Mouse (Mus musculus) kidney, embryonic 16.5 days (tissue): Measurements from ENCODE around the gene Epb41l1. TPM values are rescaled to one million over a fixed set of nuclear protein-coding genes. Genes with fewer than 3 reads are reported as not detected.
A peak's percentile ranks its signal among the peaks of the same experiment; 100 is the strongest.
"Not testable (repeated sequence)": the region's sequence is repeated elsewhere in the genome, so short reads cannot be mapped to it uniquely, and the experiment has no call there.

ENCODE experiments used
- ATAC-seq: fragments of 200-750 bp; cut with Nextera tagmentation; 2 replicates; pipeline ENCODE4 v1.8.0; 2017; ENCODE audit warnings: moderate TSS enrichment; ENCODE audit not compliant: low FRiP score, low TSS enrichment
- H3K27ac ChIP-seq: fragments of 300-500 bp; sonication (generic); 2 replicates; pipeline ENCODE4 v1.5.1; 2014; ENCODE audit warnings: low read length
- H3K27me3 ChIP-seq: fragments of 300-500 bp; sonication (generic); 2 replicates; pipeline ENCODE4 v1.6.1; 2014; ENCODE audit warnings: low read length, control low read depth, mixed read lengths; ENCODE audit not compliant: insufficient read depth
- H3K36me3 ChIP-seq: fragments of 300-500 bp; sonication (generic); 2 replicates; pipeline ENCODE4 v1.6.1; 2014; ENCODE audit warnings: low read length, control low read depth, mixed read lengths; ENCODE audit not compliant: insufficient read depth
- H3K4me1 ChIP-seq: fragments of 300-500 bp; sonication (generic); 2 replicates; pipeline ENCODE4 v1.6.1; 2014; ENCODE audit warnings: low read length, control low read depth, mixed read lengths; ENCODE audit not compliant: insufficient read depth
- H3K4me2 ChIP-seq: fragments of 300-500 bp; sonication (generic); replicated peaks from 2 replicates; pipeline ENCODE4 v1.6.1; 2014; ENCODE audit warnings: low read depth, low read length
- H3K4me3 ChIP-seq: fragments of 300-500 bp; sonication (generic); 2 replicates; pipeline ENCODE4 v1.5.1; 2014; ENCODE audit warnings: mild to moderate bottlenecking, low read length
- H3K9ac ChIP-seq: fragments of 300-500 bp; sonication (generic); replicated peaks from 2 replicates; pipeline ENCODE4 v1.6.1; 2014; ENCODE audit warnings: low read length
- H3K9me3 ChIP-seq: fragments of 300-500 bp; sonication (generic); 2 replicates; pipeline ENCODE4 v1.6.1; 2016; ENCODE audit warnings: low read length, control low read depth
- WGBS: fragments of 180-500 bp; shearing (Covaris S2); extraction: QIAGEN DNeasy Blood & Tissue Kit; methylation state at CpG from one replicate; pipeline ENCODE4 v1.1.7; 2014; 5-methylcytosine and 5-hydroxymethylcytosine counted together
- polyA plus RNA-seq: library from polyadenylated mRNA; unstranded; fragments of >200 nt; fragmentation: Nextera tagmentation; extraction: Ambion mirVana; gene quantifications from 2 replicates; pipeline ENCODE4 v1.2.1, GENCODE M21; 2015

Epb41l1 gene
- polyA plus RNA-seq, 1 experiment from 2014 or later = 2.1 TPM

DNA sequence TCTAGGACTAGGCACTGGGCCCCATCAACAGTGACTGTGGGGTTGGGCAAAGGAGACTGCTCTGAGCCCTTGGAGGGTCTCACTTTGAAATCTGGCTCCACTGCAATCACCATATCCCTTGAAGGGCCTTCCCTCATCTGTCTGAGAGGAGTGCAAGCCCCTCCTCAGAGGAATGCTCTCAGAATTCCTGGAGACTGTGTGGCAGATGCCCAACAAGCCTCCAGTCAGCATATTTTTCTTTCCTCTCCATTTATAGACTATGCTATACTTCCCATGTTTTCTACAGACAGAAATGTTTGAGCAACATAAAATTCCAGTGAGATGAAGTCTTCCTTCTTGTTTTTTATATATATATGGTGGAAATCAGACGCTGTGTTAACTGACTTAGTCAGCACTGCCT is 21.2 kb upstream of the Epb41l1 start:
- Histone ChIP-seq H3K9ac (no peak overlapping the region), H3K27ac (no peak overlapping the region), H3K27me3 (no peaks in the 10 kb centered on the region), H3K36me3 (no peaks in the 10 kb centered on the region), H3K4me1 (peaks cover 5% of the 10 kb centered on the region; the same call in 1 of the 2 replicates), H3K9me3 (no peaks in the 10 kb centered on the region), H3K4me3 (no peak overlapping the region), H3K4me2 (no peak overlapping the region)
- ATAC-seq = no peak
- 56% methylated on average over 1 of the region's 1 CpGs for WGBS

DNA sequence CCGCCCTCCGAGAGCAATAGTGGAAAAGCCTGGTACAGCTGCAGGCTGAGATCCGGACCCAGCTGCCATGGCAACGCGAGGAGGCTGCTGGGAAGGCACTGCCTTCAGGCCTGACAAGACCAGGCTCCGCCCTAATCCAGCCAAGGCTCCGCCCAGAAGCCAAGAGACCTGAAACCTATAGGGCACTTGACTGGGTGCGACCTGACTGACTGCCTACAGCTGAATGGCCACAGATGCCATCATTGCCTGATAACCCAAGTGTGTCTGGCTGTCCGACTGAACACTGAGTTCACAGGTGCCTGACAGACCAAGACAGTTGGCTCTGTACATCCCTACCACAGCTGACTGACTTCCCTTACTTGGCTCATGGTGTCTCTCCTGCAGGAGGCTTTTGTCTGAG is 19.4 kb upstream of the Epb41l1 start:
- Histone ChIP-seq H3K4me3 (no peak overlapping the region; the same call in 1 of the 2 replicates), H3K27ac (no peak overlapping the region), H3K27me3 (no peaks in the 10 kb centered on the region), H3K9ac (no peak overlapping the region), H3K4me2 (peak overlapping the region; percentile 25), H3K36me3 (no peaks in the 10 kb centered on the region), H3K9me3 (no peaks in the 10 kb centered on the region), H3K4me1 (peaks cover 5% of the 10 kb centered on the region; the same call in 1 of the 2 replicates)
- WGBS = 4% methylated on average over 9 of the region's 9 CpGs
- ATAC-seq = peak; percentile 88

DNA sequence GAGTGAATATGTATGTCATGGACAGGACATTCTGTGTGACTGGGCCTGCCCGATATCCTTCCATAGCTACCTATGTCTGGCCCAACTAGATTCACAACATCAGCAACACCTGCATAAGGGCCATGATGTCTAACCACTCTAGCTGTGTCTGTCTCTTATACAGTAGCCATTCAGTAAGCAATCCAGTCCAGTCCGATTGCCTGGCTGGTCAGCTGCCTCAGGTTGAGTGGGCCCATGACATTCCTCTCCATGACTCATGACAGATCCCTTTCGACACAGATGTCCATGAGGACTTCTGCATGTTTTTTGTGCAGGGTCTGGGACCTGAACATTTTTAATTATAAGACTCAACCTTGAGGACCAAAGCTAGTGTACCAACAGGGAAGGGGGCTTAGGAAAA is 18.7 kb upstream of the Epb41l1 start:
- Histone ChIP-seq H3K9ac (no peak overlapping the region), H3K27ac (no peak overlapping the region), H3K4me2 (no peak overlapping the region), H3K4me1 (peaks cover 5% of the 10 kb centered on the region; the same call in 1 of the 2 replicates), H3K4me3 (no peak overlapping the region), H3K36me3 (no peaks in the 10 kb centered on the region), H3K9me3 (no peaks in the 10 kb centered on the region), H3K27me3 (no peaks in the 10 kb centered on the region)
- 87% methylated on average over 3 of the region's 3 CpGs for WGBS
- no peak; the same call in 1 of the 2 replicates for ATAC-seq

DNA sequence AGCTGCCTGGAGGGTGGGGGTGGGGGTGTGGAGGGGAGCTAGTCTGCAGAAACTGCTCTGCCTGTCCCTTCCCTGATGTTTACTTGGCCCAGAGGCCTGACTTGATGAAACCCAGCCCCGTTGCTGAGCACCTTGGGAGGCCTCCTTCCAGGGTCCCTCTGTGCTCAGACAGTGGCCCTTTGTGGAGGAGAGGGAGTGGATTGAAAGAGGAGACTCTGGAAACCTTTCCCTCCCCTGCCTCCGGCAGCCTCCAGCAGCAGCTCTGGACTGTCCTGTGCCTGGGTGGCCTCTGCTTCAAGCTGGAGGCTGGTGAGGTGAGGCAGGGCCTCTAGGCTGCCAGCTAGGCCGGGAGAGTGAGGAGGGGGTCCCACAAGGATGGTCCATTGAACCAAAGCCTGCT is 13.7 kb upstream of the Epb41l1 start:
- Histone ChIP-seq H3K27ac (no peak overlapping the region), H3K4me1 (no peaks in the 10 kb centered on the region), H3K27me3 (no peaks in the 10 kb centered on the region), H3K36me3 (no peaks in the 10 kb centered on the region), H3K4me3 (no peak overlapping the region), H3K9me3 (no peaks in the 10 kb centered on the region), H3K9ac (no peak overlapping the region; the same call in 1 of the 2 replicates), H3K4me2 (no peak overlapping the region)
- peak; percentile 59; the same call in 1 of the 2 replicates for ATAC-seq
- 13% methylated on average over 3 of the region's 3 CpGs for WGBS

DNA sequence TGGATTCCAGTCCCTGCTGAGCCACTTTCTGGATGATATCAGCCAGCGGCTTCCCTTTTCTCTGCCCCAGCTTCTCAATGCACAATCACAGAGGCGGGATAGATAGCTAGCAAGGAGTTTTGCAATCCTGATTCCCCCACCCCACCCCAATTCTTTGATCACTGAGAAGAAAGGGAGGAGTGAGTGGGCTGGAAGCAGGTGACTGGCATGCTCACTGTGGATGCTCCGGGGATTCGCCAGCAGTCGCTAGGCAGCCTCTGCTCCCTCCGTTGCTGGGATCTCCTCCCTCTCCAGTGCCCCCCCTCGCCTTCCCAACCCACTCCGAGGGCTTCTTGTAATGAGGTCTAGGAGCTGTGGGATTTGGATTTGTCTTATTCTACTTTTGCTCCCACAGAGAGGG is 12.5 kb upstream of the Epb41l1 start:
- no peak overlapping the region for H3K9ac ChIP-seq
- ATAC-seq = no peak
- 39% methylated on average over 8 of the region's 8 CpGs for WGBS

DNA sequence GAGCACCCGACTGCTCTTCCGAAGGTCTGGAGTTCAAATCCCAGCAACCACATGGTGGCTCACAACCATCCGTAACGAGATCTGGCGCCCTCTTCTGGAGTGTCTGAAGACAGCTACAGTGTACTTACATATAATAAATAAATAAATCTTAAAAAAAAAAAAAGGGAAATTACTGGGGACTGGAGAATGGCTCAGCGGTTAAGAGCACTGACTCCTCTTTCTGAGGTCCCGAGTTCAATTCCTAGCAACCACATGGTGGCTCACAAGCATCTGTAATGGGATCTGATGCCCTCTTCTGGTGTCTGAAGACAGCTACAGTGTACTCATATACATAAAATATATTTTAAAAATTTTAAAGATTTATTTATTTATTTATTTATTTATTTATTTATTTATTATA is 9.4 kb upstream of the Epb41l1 start:
- not testable (repeated sequence) for ATAC-seq, H3K36me3 ChIP-seq

More for the DNA sequence above, 12.5 kb upstream of the Epb41l1 start:
- H3K4me2 ChIP-seq = no peak overlapping the region
- H3K4me1 ChIP-seq = no peaks in the 10 kb centered on the region
- H3K9me3 ChIP-seq = no peaks in the 10 kb centered on the region
- H3K36me3 ChIP-seq = no peaks in the 10 kb centered on the region
- H3K27me3 ChIP-seq = no peaks in the 10 kb centered on the region
- no peak overlapping the region for H3K27ac ChIP-seq
- no peak overlapping the region for H3K4me3 ChIP-seq

DNA sequence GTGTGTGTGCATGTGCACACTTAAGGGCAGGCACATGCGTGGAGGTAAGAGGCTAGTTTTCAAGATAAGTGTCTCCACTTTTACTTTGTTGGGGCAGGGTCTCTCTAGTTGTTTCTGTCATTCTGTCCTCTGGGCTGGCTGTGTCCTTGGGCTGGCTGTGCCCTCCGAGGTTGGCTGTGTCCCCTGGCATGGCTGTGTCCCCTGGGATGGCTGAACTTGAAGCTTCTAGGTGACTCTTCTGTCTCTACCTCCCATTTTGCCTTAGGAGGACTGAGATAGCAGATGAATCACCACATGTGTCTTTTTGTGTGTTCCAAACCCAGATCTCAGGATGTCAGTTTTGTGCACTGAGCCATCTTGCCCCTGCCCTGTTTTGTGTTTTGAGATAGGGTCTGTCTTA is 5.7 kb upstream of the Epb41l1 start:
- WGBS = 66% methylated on average over 2 of the region's 2 CpGs
- Histone ChIP-seq H3K4me1 (0 out of 2 replicates have a peak, but pooled peaks cover under 1% of the 10 kb centered on the region), H3K9me3 (no peaks in the 10 kb centered on the region), H3K4me3 (no peak overlapping the region), H3K27ac (no peak overlapping the region), H3K27me3 (peaks cover 14% of the 10 kb centered on the region), H3K4me2 (no peak overlapping the region), H3K36me3 (no peaks in the 10 kb centered on the region), H3K9ac (no peak overlapping the region)
- ATAC-seq = no peak

More for the DNA sequence above, 9.4 kb upstream of the Epb41l1 start:
- H3K27me3 ChIP-seq, H3K9me3 ChIP-seq, H3K4me3 ChIP-seq, H3K4me2 ChIP-seq, H3K9ac ChIP-seq, H3K27ac ChIP-seq, H3K4me1 ChIP-seq: not testable (repeated sequence)
- 93% methylated on average over 4 of the region's 7 CpGs for WGBS

DNA sequence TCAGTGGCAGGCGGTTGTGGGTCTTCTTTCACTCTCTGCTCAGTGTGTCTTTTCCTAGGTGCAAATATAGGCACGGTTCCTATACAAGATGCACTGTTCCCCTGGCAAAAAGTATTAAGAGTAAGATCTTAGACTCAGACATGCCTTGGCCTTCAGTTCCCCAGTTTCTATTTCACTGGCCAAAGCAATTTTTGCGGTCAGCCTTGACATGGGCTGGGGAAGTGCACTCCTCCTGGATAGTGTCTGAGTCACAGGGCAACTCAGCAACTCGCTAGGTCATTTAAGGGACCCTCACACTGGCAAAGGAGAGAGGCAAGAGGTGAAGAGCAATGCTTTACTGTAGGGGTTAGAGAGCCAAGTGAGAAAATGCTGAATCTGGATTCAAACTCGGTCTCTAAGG is 5.0 kb upstream of the Epb41l1 start:
- peaks cover 18% of the 10 kb centered on the region for H3K27me3 ChIP-seq
- no peaks in the 10 kb centered on the region for H3K9me3 ChIP-seq
- H3K36me3 ChIP-seq = no peaks in the 10 kb centered on the region
- WGBS = 76% methylated on average over 5 of the region's 5 CpGs
- no peak overlapping the region for H3K4me2 ChIP-seq
- peaks cover 7% of the 10 kb centered on the region for H3K4me1 ChIP-seq
- H3K9ac ChIP-seq = no peak overlapping the region
- H3K27ac ChIP-seq = no peak overlapping the region
- no peak for ATAC-seq
- H3K4me3 ChIP-seq = no peak overlapping the region

DNA sequence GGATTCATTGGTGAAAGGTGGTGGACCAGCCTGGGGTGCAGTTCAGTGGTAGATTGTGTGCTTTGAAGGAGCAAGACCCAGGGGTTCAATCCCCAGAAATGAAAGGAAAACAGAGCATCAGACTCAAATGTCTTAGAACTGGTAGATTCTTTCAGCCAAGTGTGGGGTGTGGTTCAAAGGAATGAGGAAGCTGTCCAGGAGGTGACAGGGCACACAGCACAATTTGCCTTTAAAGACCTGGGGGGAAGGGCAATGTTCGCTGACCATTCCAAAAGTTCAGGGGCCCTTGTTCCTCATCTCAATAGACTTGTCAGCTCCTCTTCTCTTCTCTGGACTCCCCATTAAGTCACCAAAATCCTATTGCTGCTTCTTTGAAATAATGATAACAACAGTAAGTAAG is 3.5 kb upstream of the Epb41l1 start:
- H3K4me3 ChIP-seq = no peak overlapping the region
- 24% methylated on average over 1 of the region's 1 CpGs for WGBS
- ATAC-seq = no peak
- H3K4me1 ChIP-seq = peaks cover 16% of the 10 kb centered on the region
- H3K9ac ChIP-seq = no peak overlapping the region
- H3K27ac ChIP-seq = no peak overlapping the region
- peaks cover 34% of the 10 kb centered on the region for H3K27me3 ChIP-seq
- no peaks in the 10 kb centered on the region for H3K36me3 ChIP-seq
- no peak overlapping the region for H3K4me2 ChIP-seq
- no peaks in the 10 kb centered on the region for H3K9me3 ChIP-seq

DNA sequence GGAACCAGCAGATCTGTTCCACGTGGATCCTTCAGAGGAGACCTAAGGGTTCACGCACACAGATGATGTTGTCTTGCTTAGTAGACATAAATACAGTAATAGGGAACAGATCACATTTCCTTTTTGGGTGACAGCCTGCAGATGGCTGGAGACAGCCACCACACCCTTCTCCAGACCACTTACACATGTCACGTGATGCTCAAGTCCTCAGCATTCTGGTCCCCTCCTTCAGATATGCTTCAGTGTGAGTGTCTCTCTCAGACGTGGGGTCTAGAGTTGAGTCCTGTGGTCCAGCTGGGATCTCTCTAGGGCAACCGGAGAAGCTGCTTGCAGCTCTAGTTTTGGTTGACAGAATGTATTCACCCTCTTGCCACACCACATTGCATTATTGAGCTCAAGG is 2.2 kb upstream of the Epb41l1 start:
- H3K27me3 ChIP-seq = peaks cover 46% of the 10 kb centered on the region

More for the DNA sequence above, 2.2 kb upstream of the Epb41l1 start:
- Histone ChIP-seq H3K4me2 (no peak overlapping the region), H3K36me3 (no peaks in the 10 kb centered on the region), H3K9ac (no peak overlapping the region), H3K4me3 (no peak overlapping the region), H3K9me3 (no peaks in the 10 kb centered on the region), H3K27ac (no peak overlapping the region), H3K4me1 (peaks cover 16% of the 10 kb centered on the region)
- 72% methylated on average over 5 of the region's 5 CpGs for WGBS
- no peak for ATAC-seq
